18 mouse cellular contexts compared by ENCODE assay signal in the genomic region with DNA sequence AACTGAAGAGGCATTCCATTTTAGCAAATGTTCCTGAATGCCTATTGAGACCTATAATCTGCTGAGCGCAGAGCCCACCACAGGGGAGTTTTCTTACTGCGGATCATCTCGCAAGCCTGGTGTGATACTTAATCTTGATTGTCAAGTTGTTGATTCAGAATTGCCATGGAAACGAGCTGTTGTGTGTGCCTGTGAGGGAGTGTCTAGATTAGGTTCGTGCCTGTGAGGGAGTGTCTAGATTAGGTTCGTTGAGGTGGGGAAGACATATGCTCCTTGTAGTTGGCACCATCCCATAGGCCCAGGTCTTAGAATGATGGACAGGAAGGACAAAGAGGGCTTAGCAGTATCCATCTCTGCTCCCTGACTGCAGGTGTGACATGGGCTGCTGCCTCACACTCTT. TPM values are rescaled to one million over a fixed set of nuclear protein-coding genes. Genes with fewer than 3 reads are reported as not detected.
A peak's percentile ranks its signal among the peaks of the same experiment; 100 is the strongest.
DNase-seq lines count a peak whose midpoint lies in the region; ATAC-seq lines count a peak whose summit lies in the region.
"Had no signal": no experiment of that assay in that cellular context is flagged by ENCODE, and none has a peak within 500 bp of the region (broad histone marks: within the 10 kb centered on the region; RNA-seq: fewer than 3 reads in every experiment).

No protein-coding gene starts in this region.

- H3K9ac ChIP-seq in intestine, embryonic 16.5 days (ENCODE audit: low read depth, low read length): no peak overlapping the region
- H3K9ac ChIP-seq: midbrain, embryonic 13.5 days had no signal

- peak; percentile 72 for DNase-seq in spleen, adult 12 weeks (ENCODE audit: low spot score)
- no peak for DNase-seq in spleen, adult 18-20 months
- DNase-seq in kidney, postnatal 14 days: no peak
- DNase-seq in cerebellum, postnatal 4 days (ENCODE audit: low spot score in 2 of 2): no peak
- no peak for DNase-seq in heart, postnatal 4 days
- DNase-seq: cerebellum, adult 9-10 months; heart, adult 11 months; thymus, adult 2 months had no signal

- H3K9me3 ChIP-seq in intestine, embryonic 16.5 days (ENCODE audit: control insufficient read depth, low read length): no peaks in the 10 kb centered on the region
- H3K9me3 ChIP-seq: embryonic facial prominence, embryonic 10.5 days; forebrain, embryonic 10.5 days; limb, embryonic 10.5 days had no signal

- peaks cover 5% of the 10 kb centered on the region; the same call in 1 of the 2 replicates for H3K36me3 ChIP-seq in intestine, embryonic 16.5 days (ENCODE audit: control insufficient read depth, insufficient read depth, low read length)

- no peak overlapping the region for H3K4me2 ChIP-seq in intestine, embryonic 16.5 days (ENCODE audit: low read depth, low read length)
- H3K4me2 ChIP-seq: midbrain, embryonic 13.5 days had no signal

- H3K27ac ChIP-seq in intestine, embryonic 16.5 days (ENCODE audit: low read length): peak overlapping the region; percentile 94; the same call in 1 of the 2 replicates
- H3K27ac ChIP-seq: hindbrain, postnatal 0 days; kidney, postnatal 0 days; limb, embryonic 10.5 days; midbrain, embryonic 13.5 days had no signal

- peaks cover 51% of the 10 kb centered on the region for H3K4me1 ChIP-seq in intestine, embryonic 16.5 days (ENCODE audit: control insufficient read depth, insufficient read depth, low read length)

- no peak for ATAC-seq in intestine, embryonic 16.5 days
- 0 out of 2 replicates have a peak, but pooled peaks have one; percentile 31 for ATAC-seq in megakaryocyte, adult 5-6 weeks (ENCODE audit: poor library complexity, severe bottlenecking)
- no peak for ATAC-seq in granulocyte monocyte progenitor cell, adult 5-6 weeks (replicated peaks; ENCODE audit: poor library complexity, severe bottlenecking)
- ATAC-seq: activated CD4-positive, CD25-positive, alpha-beta regulatory T cell, adult 4 months had no signal

- no peak overlapping the region for H3K4me3 ChIP-seq in intestine, embryonic 16.5 days (ENCODE audit: low read length)
- H3K4me3 ChIP-seq: embryonic facial prominence, embryonic 10.5 days; forebrain, embryonic 10.5 days; limb, embryonic 10.5 days; midbrain, embryonic 13.5 days had no signal

- 71% methylated on average over 6 of the region's 6 CpGs for WGBS in intestine, embryonic 16.5 days

- no peaks in the 10 kb centered on the region for H3K27me3 ChIP-seq in intestine, embryonic 16.5 days (replicated peaks; ENCODE audit: control insufficient read depth, insufficient read depth, low read length)
- H3K27me3 ChIP-seq: midbrain, embryonic 13.5 days had no signal

RNA-seq across cellular contexts. Expression of gene Hs6st1, which starts 23.0 kb away (rescaled TPM):
- polyA plus RNA-seq in intestine, embryonic 16.5 days (2015; fragmentation: Nextera tagmentation; extraction: Ambion mirVana): 3.7 and 4.3 TPM in 2 replicates
- 28.7 and 30.0 TPM in 2 replicates for total RNA-seq in megakaryocyte, adult 5-6 weeks (2015)
- total RNA-seq in megakaryocyte, adult 5-6 weeks (2017): 16.0 and 17.0 TPM in 2 replicates
- total RNA-seq in granulocyte monocyte progenitor cell, adult 5-6 weeks (2014; fragmentation: Nextera tagmentation): 10.3 and 11.5 TPM in 2 replicates
- total RNA-seq in granulocyte monocyte progenitor cell, adult 5-6 weeks (2017): 6.5 and 8.9 TPM in 2 replicates
- 10 to 100 TPM; 30.0 to 33.3 TPM for total RNA-seq in heart, postnatal 4 days (2021)
